Mouse (Mus musculus) kidney, postnatal 0 days (tissue): ENCODE measurements around the gene Lcp1. TPM values are rescaled to one million over a fixed set of nuclear protein-coding genes. Genes with fewer than 3 reads are reported as not detected.

Source experiments
- ATAC-seq: fragments of 200-750 bp; cut with Nextera tagmentation; replicated peaks from 2 replicates; pipeline ENCODE4 v1.8.0; 2017; ENCODE audit warnings: low read depth, moderate number of reproducible peaks, moderate TSS enrichment, moderate library complexity; ENCODE audit not compliant: low FRiP score
- DNase-seq: peaks from one replicate; pipeline ENCODE4 v3.0.0-alpha.2; 2016; ENCODE audit warnings: low spot score
- H3K27ac ChIP-seq: fragments of 300-500 bp; sonication (generic); 2 replicates; pipeline ENCODE4 v1.5.1; 2014; ENCODE audit warnings: mild to moderate bottlenecking
- H3K27me3 ChIP-seq: fragments of 300-500 bp; sonication (generic); 2 replicates; pipeline ENCODE4 v1.6.1; 2014; ENCODE audit warnings: low read length, mixed read lengths; ENCODE audit not compliant: insufficient read depth
- H3K36me3 ChIP-seq: fragments of 300-500 bp; sonication (generic); 2 replicates; pipeline ENCODE4 v1.6.1; 2014; ENCODE audit warnings: low read length, mixed read lengths; ENCODE audit not compliant: insufficient read depth
- H3K4me1 ChIP-seq: fragments of 300-500 bp; sonication (generic); replicated peaks from 2 replicates; pipeline ENCODE4 v1.6.1; 2014; ENCODE audit warnings: antibody characterized with exemption, low read length, mixed read lengths; ENCODE audit not compliant: insufficient read depth
- H3K4me2 ChIP-seq: fragments of 300-500 bp; sonication (generic); 2 replicates; pipeline ENCODE4 v1.6.1; 2014; ENCODE audit warnings: mild to moderate bottlenecking, low read length, moderate library complexity, mixed read lengths
- H3K4me3 ChIP-seq: fragments of 300-500 bp; sonication (generic); replicated peaks from 2 replicates; pipeline ENCODE4 v1.5.1; 2014; ENCODE audit warnings: low read depth, low read length
- H3K9ac ChIP-seq: fragments of 300-500 bp; sonication (generic); 2 replicates; pipeline ENCODE4 v1.6.1; 2014; ENCODE audit warnings: low read depth, low read length
- H3K9me3 ChIP-seq: fragments of 300-500 bp; sonication (generic); replicated peaks from 2 replicates; pipeline ENCODE4 v1.6.1; 2016; ENCODE audit warnings: low read length, inconsistent platforms, mixed read lengths
- CTCF ChIP-seq: IDR thresholded peaks from 2 replicates; pipeline ENCODE4 v1.5.1; 2016; ENCODE audit warnings: antibody characterized with exemption, low read depth, mild to moderate bottlenecking, moderate library complexity
- WGBS: fragments of 180-500 bp; shearing (Covaris S2); extraction: QIAGEN DNeasy Blood & Tissue Kit; methylation state at CpG from one replicate; pipeline ENCODE4 v1.1.7; 2014; 5-methylcytosine and 5-hydroxymethylcytosine counted together
- polyA plus RNA-seq: library from polyadenylated mRNA; unstranded; fragments of >200 nt; fragmentation: Nextera tagmentation; extraction: Ambion mirVana; gene quantifications from 2 replicates; pipeline ENCODE4 v1.2.1, GENCODE M21; 2015

The Lcp1 gene
- 14.1 and 15.4 TPM in 2 replicates for polyA plus RNA-seq

DNA sequence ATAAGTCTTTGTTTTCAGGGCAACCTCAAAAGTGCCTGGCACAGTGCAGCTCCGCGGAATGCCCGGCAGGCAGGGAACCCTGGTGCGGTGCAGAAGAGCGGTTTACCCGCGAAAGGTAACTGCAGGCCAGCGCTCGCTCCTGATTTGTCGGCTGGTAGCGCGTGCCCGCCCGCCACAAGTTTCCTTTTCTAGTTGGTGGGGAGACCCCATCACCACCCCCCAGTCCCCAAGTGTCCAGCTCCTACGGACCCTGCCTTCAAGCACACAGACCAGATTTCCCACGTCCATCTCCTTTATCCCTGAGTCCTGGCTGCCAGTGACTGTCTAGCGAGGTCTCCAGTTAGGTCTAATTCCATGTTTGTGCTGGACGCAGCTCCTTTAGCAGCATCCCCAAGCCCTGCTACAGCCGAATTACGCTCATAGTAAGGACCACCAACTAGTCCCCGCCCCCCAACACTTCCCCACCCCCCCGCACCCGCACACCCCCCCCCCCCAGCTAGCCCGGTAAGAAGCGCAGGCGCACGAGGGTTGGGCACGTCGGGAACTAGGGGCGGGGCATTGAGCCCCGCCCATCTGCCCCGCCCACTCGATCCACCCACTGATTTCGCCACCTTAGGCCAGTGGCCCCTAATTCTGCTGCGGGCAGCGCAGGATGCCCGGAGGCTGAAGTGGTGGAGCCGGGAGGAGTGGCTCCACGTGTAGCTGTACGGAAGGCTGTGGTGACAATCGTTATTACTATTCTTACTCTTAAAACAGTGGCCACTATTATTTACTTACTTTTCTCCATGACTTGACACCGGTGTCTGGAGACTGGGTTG, at the start of gene Lcp1, which contains the start of gene Lrrc63:
Gene Lcp1 (plus strand): TSS at position 601 of the 818 bp plus-strand sequence.
Gene Lrrc63 (minus strand): TSS at position 381 of the 818 bp plus-strand sequence.
- H3K27me3 ChIP-seq, result no peaks in the 10 kb centered on the region
- ATAC-seq, result peak; percentile 87
- 0 out of 2 replicates have a peak, but pooled peaks cover 4% of the 10 kb centered on the region for H3K4me1 ChIP-seq
- under 1% methylated on average over 42 of the region's 42 CpGs for WGBS
- H3K9ac ChIP-seq, result peak within 1 kb of the TSS; percentile 41; the same call in 1 of the 2 replicates
- peak; percentile 82 for DNase-seq
- H3K4me2 ChIP-seq, result peak within 1 kb of the TSS; percentile 85
- no peaks in the 10 kb centered on the region for H3K9me3 ChIP-seq
- no peaks in the 10 kb centered on the region for H3K36me3 ChIP-seq
- peak within 1 kb of the TSS; percentile 46 for H3K4me3 ChIP-seq
- H3K27ac ChIP-seq, result no peak within 1 kb of the TSS
- TF ChIP-seq CTCF, result no peak

- no peak for DNase-seq
- 90% methylated on average over 5 of the region's 5 CpGs for WGBS
- H3K9ac ChIP-seq, result no peak overlapping the region
- no peak for TF ChIP-seq CTCF
- H3K36me3 ChIP-seq, result no peaks in the 10 kb centered on the region
- no peaks in the 10 kb centered on the region for H3K27me3 ChIP-seq
- H3K4me2 ChIP-seq, result no peak overlapping the region
- no peak overlapping the region for H3K4me3 ChIP-seq
- no peak overlapping the region for H3K27ac ChIP-seq
- H3K4me1 ChIP-seq, result no peaks in the 10 kb centered on the region
- H3K9me3 ChIP-seq, result no peaks in the 10 kb centered on the region
- no peak for ATAC-seq
These were observed 27.9 kb upstream of the Lcp1 start for GRCm38 (mm10) chr14:75102956-75103355.

DNA sequence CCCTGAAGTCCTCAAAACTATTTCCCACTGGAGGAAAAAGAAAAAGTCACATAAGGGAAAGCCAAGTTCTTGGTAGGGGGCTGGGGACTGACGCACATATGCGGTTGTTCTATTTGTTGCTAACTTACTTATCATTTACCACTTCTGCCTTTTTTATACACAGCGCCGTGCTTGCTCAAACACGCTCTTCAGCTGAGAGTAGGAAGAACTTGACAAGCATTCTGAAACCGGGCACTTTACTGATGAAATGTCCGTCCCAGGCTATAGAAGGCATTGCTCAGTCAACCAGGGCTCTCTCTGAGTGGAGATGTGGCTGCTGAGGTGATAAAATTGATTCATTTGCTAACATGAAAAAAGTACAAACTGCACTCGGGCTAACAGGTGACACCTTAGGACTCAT, 9.2 kb upstream of the Lcp1 start:
- Histone ChIP-seq H3K4me3 (no peak overlapping the region), H3K4me2 (no peak overlapping the region), H3K9me3 (no peaks in the 10 kb centered on the region), H3K27me3 (no peaks in the 10 kb centered on the region), H3K27ac (no peak overlapping the region), H3K9ac (no peak overlapping the region), H3K36me3 (no peaks in the 10 kb centered on the region), H3K4me1 (no peaks in the 10 kb centered on the region)
- DNase-seq, result no peak
- TF ChIP-seq CTCF, result no peak
- WGBS, result 69% methylated on average over 8 of the region's 8 CpGs
- no peak for ATAC-seq

DNA sequence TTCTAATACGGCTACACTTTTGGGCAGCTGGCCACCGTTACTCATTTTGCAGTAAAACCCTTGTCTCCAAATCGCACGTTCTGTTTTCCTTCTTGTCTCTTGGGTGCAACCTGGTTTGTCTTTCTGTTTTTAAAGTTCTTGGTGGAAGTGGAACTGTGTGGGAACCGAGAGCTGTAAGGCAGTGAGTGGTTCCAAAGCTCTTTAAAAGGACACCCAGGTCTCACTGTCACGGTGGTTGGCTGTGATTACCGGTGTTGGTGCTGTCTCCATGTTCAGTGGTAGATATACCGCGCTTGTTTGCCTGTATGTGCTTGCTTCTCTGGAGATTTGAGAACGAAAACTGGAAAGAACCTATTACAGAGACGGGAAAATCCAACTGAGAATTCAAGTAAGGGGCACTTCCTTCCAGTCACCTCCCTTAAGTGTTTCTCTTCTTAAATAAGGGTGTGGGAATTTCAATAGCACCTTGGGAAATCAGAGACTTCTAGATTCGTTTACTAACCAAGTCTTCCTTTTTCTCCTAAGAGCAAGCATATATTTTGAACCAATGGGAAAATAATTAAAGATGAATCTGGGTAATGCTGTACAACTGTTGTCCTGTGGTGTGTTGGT, 529 bp downstream of the Lcp1 start:
- Histone ChIP-seq H3K9ac (no peak overlapping the region), H3K4me1 (0 out of 2 replicates have a peak, but pooled peaks cover 4% of the 10 kb centered on the region), H3K4me3 (peak overlapping the region; percentile 46), H3K27me3 (no peaks in the 10 kb centered on the region), H3K4me2 (peak overlapping the region; percentile 85), H3K9me3 (no peaks in the 10 kb centered on the region), H3K36me3 (no peaks in the 10 kb centered on the region), H3K27ac (no peak overlapping the region)
- WGBS, result 4% methylated on average over 12 of the region's 12 CpGs
- no peak for DNase-seq
- TF ChIP-seq CTCF, result no peak
- ATAC-seq, result no peak

DNA sequence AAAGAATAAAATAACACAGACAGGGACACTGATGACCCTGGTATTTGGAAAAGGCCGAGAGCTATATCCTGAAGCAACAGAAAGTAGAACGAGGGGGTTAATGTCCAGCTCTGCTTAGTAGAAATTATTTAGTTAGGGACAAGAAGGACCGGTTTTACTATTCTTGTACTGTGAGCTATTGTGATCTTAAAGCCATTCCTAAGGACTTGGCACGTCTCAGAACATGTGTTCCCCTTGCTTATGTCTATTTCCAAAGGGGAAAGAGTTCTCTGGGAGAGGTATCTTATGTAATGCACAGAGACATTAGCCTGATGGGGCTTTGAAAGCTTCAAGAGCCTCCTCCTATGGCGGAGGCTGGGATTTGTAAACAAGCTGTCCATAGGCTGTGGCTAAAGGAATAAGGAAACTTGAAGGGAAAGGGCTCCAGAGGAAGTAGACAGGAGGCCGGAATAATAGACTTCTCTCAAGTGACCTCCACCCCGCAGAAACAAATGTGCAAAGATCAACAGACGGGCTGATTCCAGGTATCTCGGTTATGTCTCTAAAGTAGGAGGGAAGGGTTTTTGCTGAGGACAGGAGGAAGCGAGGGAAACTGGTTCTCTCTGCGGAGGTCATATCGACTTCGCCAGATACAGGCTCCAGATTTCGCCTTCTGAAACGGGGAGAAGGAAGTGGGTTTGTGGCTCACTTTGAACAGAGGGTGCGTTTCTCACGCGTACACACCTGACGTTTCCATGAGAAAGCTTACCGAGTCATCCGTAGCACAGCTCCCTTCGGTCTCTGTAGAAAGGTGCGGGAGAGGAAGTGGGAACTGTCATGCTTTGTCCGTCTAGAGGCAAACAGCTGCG, 5.4 kb downstream of the Lcp1 start:
- peak; percentile 7 for DNase-seq
- 61% methylated on average over 25 of the region's 25 CpGs for WGBS
- no peak for TF ChIP-seq CTCF
- no peaks in the 10 kb centered on the region for H3K36me3 ChIP-seq
- H3K27me3 ChIP-seq, result no peaks in the 10 kb centered on the region
- H3K9me3 ChIP-seq, result no peaks in the 10 kb centered on the region
- peak overlapping the region; percentile 17; the same call in 1 of the 2 replicates for H3K4me3 ChIP-seq
- peak overlapping the region; percentile 39 for H3K4me2 ChIP-seq
- H3K4me1 ChIP-seq, result 0 out of 2 replicates have a peak, but pooled peaks cover 1% of the 10 kb centered on the region
- H3K9ac ChIP-seq, result 0 out of 2 replicates have a peak overlapping the region, but pooled peaks have one; percentile 37
- no peak for ATAC-seq
- no peak overlapping the region for H3K27ac ChIP-seq

GRCm38 (mm10) chr14:75138503-75138902, 7.6 kb downstream of the Lcp1 start:
- no peaks in the 10 kb centered on the region for H3K4me1 ChIP-seq
- 81% methylated on average over 10 of the region's 10 CpGs for WGBS
- ATAC-seq (no peak), DNase-seq (no peak)
- H3K27me3 ChIP-seq, result no peaks in the 10 kb centered on the region
- H3K36me3 ChIP-seq, result no peaks in the 10 kb centered on the region
- no peak overlapping the region for H3K4me3 ChIP-seq
- no peak overlapping the region for H3K9ac ChIP-seq
- H3K9me3 ChIP-seq, result no peaks in the 10 kb centered on the region
- H3K27ac ChIP-seq, result no peak overlapping the region
- H3K4me2 ChIP-seq, result no peak overlapping the region
- no peak for TF ChIP-seq CTCF
